Mouse (Mus musculus) liver, embryonic 16.5 days (tissue): ENCODE results near the gene Nrp2. TPM values are rescaled to one million over a fixed set of nuclear protein-coding genes. Genes with fewer than 3 reads are reported as not detected.

Experiments used
- ATAC-seq: fragments of 200-750 bp; cut with Nextera tagmentation; 2 replicates; pipeline ENCODE4 v1.8.0; 2017; ENCODE audit warnings: low read depth, mild to moderate bottlenecking, moderate number of reproducible peaks, moderate library complexity
- H3K27ac ChIP-seq: fragments of 300-500 bp; sonication (generic); 2 replicates; pipeline ENCODE4 v1.5.1; 2014; ENCODE audit warnings: mild to moderate bottlenecking, low read length
- H3K27me3 ChIP-seq: fragments of 300-500 bp; sonication (generic); 2 replicates; pipeline ENCODE4 v1.6.1; 2014; ENCODE audit warnings: low read depth, low read length, mixed read lengths; ENCODE audit not compliant: control insufficient read depth, insufficient read depth
- H3K36me3 ChIP-seq: fragments of 300-500 bp; sonication (generic); 2 replicates; pipeline ENCODE4 v1.6.1; 2014; ENCODE audit warnings: mild to moderate bottlenecking; ENCODE audit not compliant: control insufficient read depth, insufficient read depth
- H3K4me1 ChIP-seq: fragments of 300-500 bp; sonication (generic); 2 replicates; pipeline ENCODE4 v1.6.1; 2014; ENCODE audit warnings: low read depth, low read length, mixed read lengths; ENCODE audit not compliant: control insufficient read depth
- H3K4me2 ChIP-seq: fragments of 300-500 bp; sonication (generic); 2 replicates; pipeline ENCODE4 v1.6.1; 2014; ENCODE audit warnings: low read depth, low read length, mixed read lengths
- H3K4me3 ChIP-seq: fragments of 300-500 bp; sonication (generic); 2 replicates; pipeline ENCODE4 v1.5.1; 2014; ENCODE audit warnings: low read depth, mild to moderate bottlenecking, low read length
- H3K9ac ChIP-seq: fragments of 300-500 bp; sonication (generic); 2 replicates; pipeline ENCODE4 v1.6.1; 2014; ENCODE audit warnings: low read depth, low read length
- H3K9me3 ChIP-seq: fragments of 300-500 bp; sonication (generic); replicated peaks from 2 replicates; pipeline ENCODE4 v1.6.1; 2016; ENCODE audit warnings: low read length; ENCODE audit not compliant: control insufficient read depth
- WGBS: fragments of 180-500 bp; shearing (Covaris S2); extraction: QIAGEN DNeasy Blood & Tissue Kit; methylation state at CpG from one replicate; pipeline ENCODE4 v1.1.7; 2014; ENCODE audit not compliant: insufficient replicate concordance; 5-methylcytosine and 5-hydroxymethylcytosine counted together
- polyA plus RNA-seq: library from polyadenylated mRNA; unstranded; fragments of >200 nt; fragmentation: Nextera tagmentation; extraction: Ambion mirVana; gene quantifications from 2 replicates; pipeline ENCODE4 v1.2.1, GENCODE M21; 2015

Gene Nrp2
- polyA plus RNA-seq, 1 experiment from 2014 or later: 0.91 TPM

DNA sequence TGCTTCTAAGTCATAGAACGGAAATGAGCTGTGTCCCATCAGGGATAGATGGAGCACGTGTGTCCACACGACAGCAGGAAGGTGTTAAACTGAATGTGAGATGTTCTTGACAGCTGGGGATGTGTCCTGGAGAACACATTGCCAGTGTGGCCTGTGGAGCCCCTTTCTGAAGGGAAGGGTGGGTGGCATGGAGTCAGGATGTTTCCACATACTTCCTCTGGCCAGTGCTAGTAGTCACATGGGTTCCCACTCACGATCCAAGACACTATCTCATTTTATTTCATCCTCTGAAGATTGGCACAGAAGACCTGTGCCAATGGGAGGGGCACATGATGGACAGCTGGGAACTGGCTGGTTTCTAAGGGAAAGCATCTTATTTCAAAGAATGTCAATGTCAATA lies 75.8 kb downstream of the Nrp2 start:
- no peak overlapping the region for H3K27ac ChIP-seq
- WGBS: 55% methylated on average over 4 of the region's 4 CpGs
- H3K27me3 ChIP-seq: no peaks in the 10 kb centered on the region
- H3K36me3 ChIP-seq: no peaks in the 10 kb centered on the region
- H3K4me2 ChIP-seq: no peak overlapping the region
- ATAC-seq: no peak
- H3K4me3 ChIP-seq: no peak overlapping the region
- H3K9ac ChIP-seq: no peak overlapping the region
- H3K4me1 ChIP-seq: peaks cover 3% of the 10 kb centered on the region; the same call in 1 of the 2 replicates
- H3K9me3 ChIP-seq: no peaks in the 10 kb centered on the region

DNA sequence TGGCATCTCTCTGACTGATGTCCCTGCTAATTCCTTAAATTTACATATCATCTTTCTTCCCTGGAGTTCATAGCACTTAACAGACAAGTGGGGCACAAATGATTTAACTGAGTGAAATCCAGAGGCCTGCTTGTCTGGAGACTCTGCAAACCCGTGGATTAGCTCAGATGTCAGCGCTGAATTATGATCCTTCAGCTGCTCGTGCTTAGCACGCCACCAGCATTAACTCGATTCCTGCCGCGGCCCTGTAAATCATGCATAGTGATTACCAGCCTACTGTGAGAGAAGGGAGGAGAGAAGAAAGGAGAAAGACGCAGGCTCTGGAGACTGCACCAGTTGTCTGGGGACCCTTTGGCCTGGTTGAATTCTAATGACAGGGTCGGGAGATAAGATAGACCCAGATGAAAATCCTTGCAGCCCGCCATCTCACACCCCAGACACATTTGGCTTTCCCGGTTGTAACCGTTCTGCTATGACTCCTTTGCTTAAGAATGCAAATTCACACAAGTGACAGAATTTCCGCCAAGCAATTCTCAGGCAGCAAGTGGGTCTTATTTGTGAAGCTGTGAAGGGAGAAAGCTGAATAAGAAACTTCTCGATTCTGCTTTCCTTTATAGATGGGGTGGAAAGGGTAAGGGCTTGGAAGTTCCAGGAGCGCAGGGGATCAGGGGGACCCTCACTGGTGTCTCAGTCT lies 77.1 kb downstream of the Nrp2 start:
- WGBS: 40% methylated on average over 15 of the region's 15 CpGs
- Histone ChIP-seq H3K4me2 (no peak overlapping the region), H3K27me3 (no peaks in the 10 kb centered on the region), H3K36me3 (no peaks in the 10 kb centered on the region), H3K4me1 (peaks cover 3% of the 10 kb centered on the region; the same call in 1 of the 2 replicates), H3K4me3 (no peak overlapping the region), H3K9ac (no peak overlapping the region), H3K9me3 (no peaks in the 10 kb centered on the region), H3K27ac (no peak overlapping the region)
- no peak for ATAC-seq

DNA sequence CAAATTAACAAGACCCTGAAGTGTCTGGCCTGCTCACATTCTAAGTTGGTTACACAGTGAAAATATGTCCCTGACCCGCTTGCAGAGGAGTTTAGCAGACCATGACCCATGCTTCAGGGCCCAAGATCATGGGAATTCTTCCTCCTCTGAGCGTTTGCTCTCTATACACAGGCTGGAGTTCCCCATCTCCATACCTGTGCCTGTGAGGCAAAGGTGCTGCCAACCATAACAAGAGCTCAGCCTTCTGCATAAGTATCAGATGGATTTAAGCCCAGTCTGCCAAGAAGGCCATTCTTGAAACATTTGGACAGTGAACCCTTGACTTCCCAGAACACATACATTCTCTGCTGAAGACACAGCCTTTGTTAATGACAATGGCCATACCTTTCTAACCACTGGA lies 79.1 kb downstream of the Nrp2 start:
- ATAC-seq: no peak
- Histone ChIP-seq H3K27ac (no peak overlapping the region), H3K36me3 (no peaks in the 10 kb centered on the region), H3K9ac (no peak overlapping the region), H3K4me3 (no peak overlapping the region), H3K27me3 (no peaks in the 10 kb centered on the region), H3K9me3 (no peaks in the 10 kb centered on the region), H3K4me1 (peaks cover 3% of the 10 kb centered on the region; the same call in 1 of the 2 replicates), H3K4me2 (no peak overlapping the region)
- 58% methylated on average over 2 of the region's 2 CpGs for WGBS

DNA sequence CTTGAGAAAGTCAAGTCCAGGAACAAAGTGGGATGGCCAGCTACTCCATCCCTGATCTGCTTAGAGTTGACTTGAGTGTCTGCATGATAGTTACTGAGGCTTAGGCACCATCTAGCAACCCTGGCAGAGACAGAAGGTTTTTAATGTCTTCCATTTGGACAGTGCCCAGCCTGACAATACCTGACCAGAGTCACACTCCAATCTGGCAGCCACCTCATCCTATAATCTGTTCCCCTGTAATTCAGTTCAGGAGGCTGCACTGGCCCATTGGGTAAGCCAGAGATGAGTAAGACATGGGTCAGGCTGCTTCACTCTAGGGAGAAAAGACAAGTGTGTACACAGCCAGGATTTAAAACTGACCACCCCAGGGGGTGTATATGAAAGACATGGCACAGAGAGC lies 79.5 kb downstream of the Nrp2 start:
- Histone ChIP-seq H3K4me2 (no peak overlapping the region), H3K9ac (no peak overlapping the region), H3K36me3 (no peaks in the 10 kb centered on the region), H3K27ac (no peak overlapping the region), H3K9me3 (no peaks in the 10 kb centered on the region), H3K27me3 (no peaks in the 10 kb centered on the region), H3K4me3 (no peak overlapping the region), H3K4me1 (peaks cover 3% of the 10 kb centered on the region; the same call in 1 of the 2 replicates)
- ATAC-seq: no peak

GRCm38 (mm10) chr1:62783354-62784083 lies 80.4 kb downstream of the Nrp2 start:
- Histone ChIP-seq H3K4me3 (no peak overlapping the region), H3K9me3 (no peaks in the 10 kb centered on the region), H3K27ac (no peak overlapping the region), H3K36me3 (no peaks in the 10 kb centered on the region), H3K4me1 (no peaks in the 10 kb centered on the region), H3K27me3 (no peaks in the 10 kb centered on the region), H3K4me2 (no peak overlapping the region), H3K9ac (no peak overlapping the region)
- 69% methylated on average over 18 of the region's 18 CpGs for WGBS
- ATAC-seq: no peak

DNA sequence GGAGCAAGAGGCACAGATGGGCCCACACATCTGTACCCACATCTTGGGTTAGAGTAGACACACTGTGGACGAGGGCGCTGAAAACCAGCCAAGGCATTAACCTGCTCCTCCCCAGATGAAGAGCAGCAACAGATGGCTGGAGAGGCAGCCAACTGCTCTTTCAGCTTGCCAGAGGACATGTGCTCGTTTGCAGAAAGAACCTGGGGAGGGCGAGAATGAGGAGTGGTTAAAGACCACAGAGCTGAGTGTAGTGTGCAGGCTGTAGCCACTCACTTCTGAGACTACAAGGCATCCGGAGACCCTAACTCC lies 81.0 kb downstream of the Nrp2 start:
- no peak overlapping the region for H3K4me3 ChIP-seq
- H3K4me2 ChIP-seq: no peak overlapping the region
- 61% methylated on average over 5 of the region's 5 CpGs for WGBS
- H3K9ac ChIP-seq: no peak overlapping the region
- H3K27me3 ChIP-seq: no peaks in the 10 kb centered on the region
- no peak for ATAC-seq
- H3K4me1 ChIP-seq: no peaks in the 10 kb centered on the region
- no peaks in the 10 kb centered on the region for H3K36me3 ChIP-seq
- H3K27ac ChIP-seq: no peak overlapping the region
- H3K9me3 ChIP-seq: no peaks in the 10 kb centered on the region

DNA sequence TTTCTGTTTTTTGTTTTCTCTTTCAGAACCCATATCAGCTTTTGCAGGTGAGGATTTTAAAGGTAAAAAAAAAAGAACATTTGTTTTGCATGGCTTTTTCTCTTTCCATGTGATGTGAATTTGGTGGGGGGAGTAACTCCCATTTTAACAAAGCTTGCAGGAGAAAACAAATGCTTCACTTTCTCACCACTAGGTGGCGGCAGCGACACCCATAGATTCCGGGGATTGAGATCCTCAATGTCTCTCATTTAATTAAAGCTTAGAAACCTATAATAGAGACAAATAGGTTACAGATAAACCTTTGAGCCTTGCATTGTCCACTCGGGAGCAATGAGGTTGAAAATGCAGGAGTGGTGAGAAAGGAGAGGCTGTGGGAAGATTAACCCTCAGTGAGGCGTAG lies 83.2 kb downstream of the Nrp2 start:
- no peaks in the 10 kb centered on the region for H3K36me3 ChIP-seq
- H3K4me2 ChIP-seq: no peak overlapping the region
- H3K4me1 ChIP-seq: no peaks in the 10 kb centered on the region
- no peak overlapping the region for H3K27ac ChIP-seq
- no peak overlapping the region for H3K4me3 ChIP-seq
- no peak overlapping the region for H3K9ac ChIP-seq
- 18% methylated on average over 5 of the region's 5 CpGs for WGBS
- no peak for ATAC-seq
- H3K27me3 ChIP-seq: no peaks in the 10 kb centered on the region
- no peaks in the 10 kb centered on the region for H3K9me3 ChIP-seq

DNA sequence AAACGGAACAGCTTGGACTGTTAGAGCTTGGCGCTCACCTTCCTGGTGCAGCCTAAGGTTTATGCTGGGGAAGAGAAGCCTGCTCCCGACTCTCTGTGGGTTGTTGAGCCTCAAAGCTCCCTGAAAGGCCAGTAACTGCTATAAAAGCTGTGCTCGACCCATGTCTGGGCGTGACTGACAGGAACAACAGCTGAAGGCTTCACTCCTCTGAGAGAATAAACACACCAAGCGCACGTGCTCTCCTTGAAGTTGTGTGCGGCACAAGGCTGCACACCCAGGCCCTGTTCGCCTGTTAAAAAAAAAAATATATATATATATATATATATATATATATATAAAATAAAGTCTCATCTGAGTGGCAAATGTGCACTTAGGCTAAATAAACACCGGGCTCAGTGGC lies 84.5 kb downstream of the Nrp2 start:
- Histone ChIP-seq H3K9ac (no peak overlapping the region), H3K27ac (no peak overlapping the region), H3K27me3 (no peaks in the 10 kb centered on the region), H3K4me1 (no peaks in the 10 kb centered on the region), H3K9me3 (no peaks in the 10 kb centered on the region), H3K4me2 (no peak overlapping the region), H3K4me3 (no peak overlapping the region), H3K36me3 (no peaks in the 10 kb centered on the region)
- WGBS: 69% methylated on average over 10 of the region's 10 CpGs
- no peak for ATAC-seq

DNA sequence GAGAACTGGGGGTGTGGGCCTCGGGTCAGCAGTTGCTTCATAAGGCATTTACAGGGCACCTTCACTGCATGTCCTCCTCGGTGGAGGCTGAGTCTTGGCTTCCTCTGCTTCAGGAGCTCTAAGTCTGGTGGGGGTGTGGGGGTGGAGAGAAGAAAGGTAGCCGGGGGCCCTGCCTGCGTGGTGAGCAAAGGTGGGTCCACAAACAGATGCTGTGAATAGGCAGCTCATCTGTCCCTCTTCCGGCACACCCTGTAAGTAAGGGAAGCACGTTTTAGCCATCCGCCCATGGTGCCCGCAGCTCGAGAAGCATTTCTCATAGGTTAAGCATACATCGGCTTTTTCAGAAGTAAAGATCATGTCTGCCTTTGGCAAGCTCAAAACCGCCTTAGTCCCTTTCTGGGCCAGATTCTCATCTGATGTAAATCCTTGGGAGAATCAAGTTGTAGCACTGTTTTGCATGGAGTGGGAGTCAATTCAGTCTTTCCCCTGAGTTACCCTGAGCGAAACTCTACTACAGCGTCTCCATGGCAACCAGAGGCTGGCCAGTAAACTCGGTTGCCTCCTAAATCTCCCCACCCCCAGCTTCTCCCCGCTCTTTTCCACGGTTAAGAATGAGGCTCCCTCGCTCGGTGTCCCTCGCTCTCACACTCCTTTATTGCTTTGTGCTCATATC lies 91.3 kb downstream of the Nrp2 start:
- H3K9me3 ChIP-seq: no peaks in the 10 kb centered on the region
- H3K36me3 ChIP-seq: no peaks in the 10 kb centered on the region
- 37% methylated on average over 19 of the region's 19 CpGs for WGBS
- H3K4me3 ChIP-seq: no peak overlapping the region
- no peak overlapping the region for H3K9ac ChIP-seq
- ATAC-seq: no peak
- no peaks in the 10 kb centered on the region; the same call in 1 of the 2 replicates for H3K27me3 ChIP-seq
- H3K4me2 ChIP-seq: no peak overlapping the region
- no peaks in the 10 kb centered on the region for H3K4me1 ChIP-seq
- no peak overlapping the region for H3K27ac ChIP-seq
